Mouse (Mus musculus): ENCODE measurements around the gene Cxcl10. TPM values are rescaled to one million over a fixed set of nuclear protein-coding genes. Genes with fewer than 3 reads are reported as not detected.
A peak's percentile ranks its signal among the peaks of the same experiment; 100 is the strongest.
"Not testable (repeated sequence)": the region's sequence is repeated elsewhere in the genome, so short reads cannot be mapped to it uniquely, and the experiment has no call there.

The Cxcl10 gene
- polyA plus RNA-seq, 1 experiment from 2014 or later: 3.5 TPM

- Histone ChIP-seq H3K36me3 (no peaks in the 10 kb centered on the region), H3K27ac (no peak overlapping the region), H3K4me3 (no peak overlapping the region), H3K9ac (no peak overlapping the region), H3K4me1 (no peaks in the 10 kb centered on the region), H3K27me3 (no peaks in the 10 kb centered on the region), H3K4me2 (no peak overlapping the region), H3K9me3 (no peaks in the 10 kb centered on the region)
- ATAC-seq (ENCODE audit: borderline replicate concordance, extremely low read depth, low FRiP score, low TSS enrichment): no peak
- WGBS: 56% methylated on average over 10 of the region's 10 CpGs
Measured at GRCm38 (mm10) chr5:92368392-92368791, 19.7 kb upstream of the Cxcl10 start.

- Histone ChIP-seq H3K27me3 (no peaks in the 10 kb centered on the region), H3K36me3 (no peaks in the 10 kb centered on the region), H3K27ac (no peak overlapping the region), H3K4me1 (no peaks in the 10 kb centered on the region), H3K4me2 (no peak overlapping the region), H3K4me3 (no peak overlapping the region), H3K9ac (no peak overlapping the region), H3K9me3 (no peaks in the 10 kb centered on the region)
- no peak for ATAC-seq (ENCODE audit: borderline replicate concordance, extremely low read depth, low FRiP score, low TSS enrichment)
- 47% methylated on average over 6 of the region's 6 CpGs for WGBS
Measured at GRCm38 (mm10) chr5:92366565-92366964, 17.9 kb upstream of the Cxcl10 start.

- H3K9me3 ChIP-seq: no peaks in the 10 kb centered on the region
- WGBS: 66% methylated on average over 11 of the region's 11 CpGs
- H3K27me3 ChIP-seq: no peaks in the 10 kb centered on the region
- H3K4me1 ChIP-seq: no peaks in the 10 kb centered on the region
- H3K36me3 ChIP-seq: no peaks in the 10 kb centered on the region
- ATAC-seq (ENCODE audit: borderline replicate concordance, extremely low read depth, low FRiP score, low TSS enrichment): no peak
- no peak overlapping the region for H3K4me2 ChIP-seq
- no peak overlapping the region for H3K27ac ChIP-seq
- H3K4me3 ChIP-seq: no peak overlapping the region
- no peak overlapping the region for H3K9ac ChIP-seq
Measured at GRCm38 (mm10) chr5:92365146-92365705, 16.5 kb upstream of the Cxcl10 start.

- no peaks in the 10 kb centered on the region for H3K27me3 ChIP-seq
- H3K9ac ChIP-seq: no peak overlapping the region
- H3K4me3 ChIP-seq: no peak overlapping the region
- WGBS: 89% methylated on average over 5 of the region's 5 CpGs
- no peaks in the 10 kb centered on the region for H3K9me3 ChIP-seq
- H3K4me2 ChIP-seq: no peak overlapping the region
- no peaks in the 10 kb centered on the region for H3K36me3 ChIP-seq
- no peak for ATAC-seq (ENCODE audit: borderline replicate concordance, extremely low read depth, low FRiP score, low TSS enrichment)
- no peaks in the 10 kb centered on the region for H3K4me1 ChIP-seq
- H3K27ac ChIP-seq: no peak overlapping the region
Measured at GRCm38 (mm10) chr5:92364011-92364410, 15.3 kb upstream of the Cxcl10 start.

- Histone ChIP-seq H3K9ac (no peak overlapping the region), H3K9me3 (no peaks in the 10 kb centered on the region), H3K4me3 (no peak overlapping the region), H3K27me3 (no peaks in the 10 kb centered on the region), H3K36me3 (no peaks in the 10 kb centered on the region), H3K27ac (no peak overlapping the region), H3K4me1 (no peaks in the 10 kb centered on the region), H3K4me2 (no peak overlapping the region)
- WGBS: 15% methylated on average over 4 of the region's 4 CpGs
- ATAC-seq (ENCODE audit: borderline replicate concordance, extremely low read depth, low FRiP score, low TSS enrichment): no peak
Measured at GRCm38 (mm10) chr5:92363179-92363578, 14.5 kb upstream of the Cxcl10 start.

- Histone ChIP-seq H3K9ac (no peak overlapping the region), H3K27ac (no peak overlapping the region), H3K9me3 (no peaks in the 10 kb centered on the region), H3K27me3 (no peaks in the 10 kb centered on the region), H3K4me1 (no peaks in the 10 kb centered on the region), H3K4me2 (no peak overlapping the region), H3K36me3 (no peaks in the 10 kb centered on the region), H3K4me3 (no peak overlapping the region)
- no peak for ATAC-seq (ENCODE audit: borderline replicate concordance, extremely low read depth, low FRiP score, low TSS enrichment)
- 62% methylated on average over 11 of the region's 11 CpGs for WGBS
Measured at GRCm38 (mm10) chr5:92358767-92359455, 10.2 kb upstream of the Cxcl10 start.

GRCm38 (mm10) chr5:92358033-92358432 lies 9.3 kb upstream of the Cxcl10 start:
- Histone ChIP-seq H3K9ac (no peak overlapping the region), H3K9me3 (no peaks in the 10 kb centered on the region), H3K36me3 (no peaks in the 10 kb centered on the region), H3K27me3 (no peaks in the 10 kb centered on the region), H3K4me3 (no peak overlapping the region), H3K4me2 (no peak overlapping the region), H3K27ac (no peak overlapping the region), H3K4me1 (no peaks in the 10 kb centered on the region)
- 19% methylated on average over 11 of the region's 12 CpGs for WGBS
- 0 out of 2 replicates have a peak, but pooled peaks have one; percentile 55 for ATAC-seq (ENCODE audit: borderline replicate concordance, extremely low read depth, low FRiP score, low TSS enrichment)

GRCm38 (mm10) chr5:92353517-92353916 lies 4.8 kb upstream of the Cxcl10 start:
- Histone ChIP-seq H3K4me3 (peak overlapping the region; percentile 35), H3K27me3 (no peaks in the 10 kb centered on the region), H3K9ac (no peak overlapping the region), H3K9me3 (no peaks in the 10 kb centered on the region), H3K4me2 (peak overlapping the region; percentile 42), H3K27ac (no peak overlapping the region), H3K36me3 (no peaks in the 10 kb centered on the region), H3K4me1 (peaks cover 4% of the 10 kb centered on the region; the same call in 1 of the 2 replicates)
- 44% methylated on average over 11 of the region's 11 CpGs for WGBS
- no peak for ATAC-seq (ENCODE audit: borderline replicate concordance, extremely low read depth, low FRiP score, low TSS enrichment)

- not testable (repeated sequence) for H3K4me2 ChIP-seq; H3K36me3 ChIP-seq; ATAC-seq (ENCODE audit: borderline replicate concordance, extremely low read depth, low FRiP score, low TSS enrichment); H3K4me1 ChIP-seq; H3K4me3 ChIP-seq; H3K27me3 ChIP-seq; H3K9ac ChIP-seq; H3K9me3 ChIP-seq; H3K27ac ChIP-seq
- WGBS: 56% methylated on average over 4 of the region's 4 CpGs
Measured at GRCm38 (mm10) chr5:92352716-92353115, 4.0 kb upstream of the Cxcl10 start.

GRCm38 (mm10) chr5:92349731-92350130 lies 1.0 kb upstream of the Cxcl10 start:
- Histone ChIP-seq H3K4me1 (peaks cover 8% of the 10 kb centered on the region; the same call in 1 of the 2 replicates), H3K4me2 (no peak overlapping the region), H3K9me3 (no peaks in the 10 kb centered on the region), H3K4me3 (no peak overlapping the region), H3K9ac (no peak overlapping the region), H3K36me3 (no peaks in the 10 kb centered on the region), H3K27ac (no peak overlapping the region), H3K27me3 (0 out of 2 replicates have a peak, but pooled peaks cover 5% of the 10 kb centered on the region)
- ATAC-seq (ENCODE audit: borderline replicate concordance, extremely low read depth, low FRiP score, low TSS enrichment): no peak
- 80% methylated on average over 7 of the region's 7 CpGs for WGBS

- ATAC-seq (ENCODE audit: borderline replicate concordance, extremely low read depth, low FRiP score, low TSS enrichment): no peak
- peaks cover 8% of the 10 kb centered on the region; the same call in 1 of the 2 replicates for H3K4me1 ChIP-seq
- H3K27ac ChIP-seq: no peak overlapping the region
- H3K36me3 ChIP-seq: no peaks in the 10 kb centered on the region
- H3K9ac ChIP-seq: no peak overlapping the region
- H3K4me3 ChIP-seq: no peak overlapping the region
- 0 out of 2 replicates have a peak, but pooled peaks cover 5% of the 10 kb centered on the region for H3K27me3 ChIP-seq
- WGBS: 77% methylated on average over 8 of the region's 8 CpGs
- no peak overlapping the region for H3K4me2 ChIP-seq
- no peaks in the 10 kb centered on the region for H3K9me3 ChIP-seq
Measured at GRCm38 (mm10) chr5:92345006-92345405, 3.7 kb downstream of the Cxcl10 start.

GRCm38 (mm10) chr5:92340606-92341005 lies 8.1 kb downstream of the Cxcl10 start:
- Histone ChIP-seq H3K4me2 (no peak overlapping the region), H3K9ac (no peak overlapping the region), H3K4me3 (no peak overlapping the region), H3K4me1 (no peaks in the 10 kb centered on the region), H3K27ac (no peak overlapping the region), H3K27me3 (no peaks in the 10 kb centered on the region), H3K9me3 (no peaks in the 10 kb centered on the region), H3K36me3 (no peaks in the 10 kb centered on the region)
- WGBS: 55% methylated on average over 4 of the region's 4 CpGs
- ATAC-seq (ENCODE audit: borderline replicate concordance, extremely low read depth, low FRiP score, low TSS enrichment): no peak

Data from lung, embryonic 15.5 days (tissue).